Mouse (Mus musculus) left cerebral cortex, postnatal 14 days (tissue): ENCODE measurements around the gene Pls3. TPM values are rescaled to one million over a fixed set of nuclear protein-coding genes. Genes with fewer than 3 reads are reported as not detected.
"Not testable (repeated sequence)": the region's sequence is repeated elsewhere in the genome, so short reads cannot be mapped to it uniquely, and the experiment has no call there.

Experiments used
- DNase-seq, 2 experiments: peaks; one replicate each; pipeline ENCODE4 v3.0.0; 2021 to 2022; ENCODE audit warnings: low spot score in 2 of 2, mixed read lengths in 1 of 2
- intact Hi-C: fragments of 180-260 bp; cut with DNase I; formaldehyde crosslinking; loops from one replicate; pipeline ENCODE4 v1.15.1; 2025
- total RNA-seq, 2 experiments: library from RNA; stranded (reverse); gene quantifications; 2 replicates each; pipeline ENCODE4 v1.2.3; 2021

Gene Pls3
- total RNA-seq, 2 experiments from 2014 or later = 99.5 to 103 TPM

- DNase-seq = peak in 1 of 2 experiments; percentile 28
Measured at GRCm38 (mm10) chrX:75814123-75814522, 60.9 kb downstream of the Pls3 start.

GRCm38 (mm10) chrX:75796583-75796982, 78.4 kb downstream of the Pls3 start:
- peak; percentile 69 to 70 for DNase-seq
- intact Hi-C loops = loop anchor here (2.0 kb wide), 1 partner anchor 404 kb away; no protein-coding TSS in a partner anchor

More at GRCm38 (mm10) chrX:75814123-75814522, 60.9 kb downstream of the Pls3 start:
- intact Hi-C loops = loop anchor here (5.0 kb wide), 1 partner anchor 368 kb away; no protein-coding TSS in a partner anchor

GRCm38 (mm10) chrX:75779796-75780195, 95.2 kb downstream of the Pls3 start:
- DNase-seq = no peak
- intact Hi-C loops = no loop called here

DNA sequence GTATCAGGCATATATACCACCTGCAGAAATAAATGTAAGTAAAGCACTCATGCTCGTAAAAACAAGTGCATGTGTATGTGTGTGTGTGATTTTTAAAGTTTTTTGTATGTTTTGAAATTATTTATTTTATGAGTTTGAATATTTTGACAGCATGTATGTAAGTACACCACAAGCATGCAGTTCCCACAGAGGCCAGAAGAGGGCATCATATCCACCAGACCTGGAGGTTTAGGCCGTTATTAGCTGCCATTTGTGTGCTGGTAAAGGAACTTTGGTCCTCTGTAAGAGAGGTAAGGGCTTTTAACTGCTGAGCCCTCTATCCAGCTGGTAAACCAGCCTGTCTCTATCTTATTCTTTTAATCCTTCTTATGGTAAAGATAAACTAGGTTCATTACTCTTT, 97.5 kb downstream of the Pls3 start:
- DNase-seq = no peak
- intact Hi-C loops = no loop called here

DNA sequence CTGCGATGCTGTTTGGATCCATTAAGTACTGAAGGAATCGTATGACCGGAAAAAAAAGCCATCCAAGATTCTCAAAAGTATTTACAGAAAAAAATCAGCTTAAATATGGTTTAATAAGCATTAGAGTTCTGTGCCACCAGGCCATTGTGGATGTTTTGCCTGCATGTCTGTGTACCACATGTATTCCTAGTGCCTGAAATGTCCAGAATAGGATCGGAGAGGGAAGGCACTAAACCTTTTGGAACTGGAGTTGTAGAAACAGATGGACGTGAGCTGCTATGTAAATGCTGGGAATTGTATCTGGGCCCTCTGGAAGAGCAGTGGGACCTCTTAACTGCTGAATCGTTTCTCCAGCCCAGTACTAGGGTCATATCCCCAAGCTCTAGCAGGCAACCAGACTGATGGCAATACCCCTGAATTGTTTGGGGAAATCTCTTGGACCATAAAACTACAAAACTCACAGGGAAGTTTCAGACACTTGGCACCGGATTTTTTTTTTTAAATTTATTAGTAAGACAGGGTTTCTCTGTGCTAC, 110.1 kb downstream of the Pls3 start:
- no peak for DNase-seq
- intact Hi-C loops = no loop called here

DNA sequence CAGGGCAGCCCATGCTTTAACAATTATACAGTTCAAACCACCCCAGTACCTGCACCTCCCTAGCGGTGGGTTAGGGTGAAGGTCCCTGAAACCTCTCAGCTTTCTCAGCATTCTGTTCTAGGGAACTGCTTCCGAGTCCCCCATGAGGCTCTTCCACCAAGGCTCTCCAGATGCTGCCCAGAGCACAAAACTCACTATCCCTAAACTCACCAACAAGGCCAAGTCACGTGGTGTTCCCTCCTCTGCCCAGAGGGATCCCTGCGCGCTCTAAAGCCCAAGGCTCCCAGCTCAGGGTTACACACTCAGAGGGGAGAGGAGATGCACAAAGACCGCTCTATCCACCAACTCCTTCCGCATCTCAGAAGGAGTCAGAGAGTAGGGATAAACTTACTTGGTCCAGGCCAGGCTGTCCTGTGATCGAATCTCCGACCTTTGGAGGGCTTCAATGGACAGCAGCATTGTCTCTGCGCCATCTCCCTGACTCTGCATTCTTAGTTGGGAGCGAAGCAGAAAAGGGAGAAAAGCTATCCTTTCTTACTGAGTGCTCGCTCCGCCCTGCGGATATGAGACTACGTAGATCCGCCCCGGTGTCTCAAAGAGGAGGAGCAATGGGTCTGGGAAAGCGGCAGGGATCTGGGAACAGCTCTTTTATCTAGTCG, 110.7 kb downstream of the Pls3 start:
- DNase-seq = peak; percentile 46 to 68
- intact Hi-C loops = no loop called here

DNA sequence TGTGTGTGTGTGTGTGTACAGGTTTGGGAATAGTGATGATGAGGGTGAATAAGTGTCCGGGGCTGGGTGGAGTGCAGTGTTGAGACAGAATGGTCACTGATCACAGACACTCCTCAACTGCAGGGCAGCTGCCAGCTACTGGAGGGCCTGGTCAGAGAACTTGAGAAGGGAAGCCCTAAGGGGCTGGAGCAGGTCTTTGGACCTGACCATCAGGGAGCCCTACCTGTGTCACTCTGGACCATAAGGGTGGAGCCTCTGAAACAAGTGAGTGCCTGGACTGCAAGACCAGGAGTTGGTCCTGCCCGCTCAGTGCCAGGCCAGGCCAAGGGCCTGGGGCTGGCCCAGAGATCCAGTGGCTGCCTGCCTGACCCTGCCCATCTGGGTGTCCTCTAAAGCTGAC, 115.5 kb downstream of the Pls3 start:
- DNase-seq, intact Hi-C loops: not testable (repeated sequence)

- peak in 1 of 2 experiments; percentile 88 for DNase-seq
- intact Hi-C loops = not testable (repeated sequence)
Measured at GRCm38 (mm10) chrX:75759036-75759435, 115.9 kb downstream of the Pls3 start.

DNA sequence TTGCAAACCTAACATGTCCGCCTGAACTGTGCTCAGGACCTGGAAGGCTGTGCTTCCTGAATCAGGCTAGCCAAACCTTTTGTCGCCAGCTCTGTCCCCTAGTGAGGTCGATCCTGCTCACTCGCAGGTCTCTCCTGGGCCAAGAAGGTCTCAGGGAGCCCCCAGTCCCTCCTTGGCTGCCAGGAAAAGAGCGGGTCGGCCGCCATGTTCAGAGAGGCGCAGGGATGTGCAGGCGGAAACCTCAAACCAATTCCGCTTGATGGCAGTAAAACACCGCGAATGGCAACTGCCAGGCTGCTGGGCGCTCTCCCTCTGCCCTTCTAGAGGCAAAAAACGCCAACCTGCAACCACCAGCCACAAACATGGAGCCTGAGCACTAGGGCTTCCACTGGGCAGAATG, 117.0 kb downstream of the Pls3 start:
- DNase-seq = peak in 1 of 2 experiments; percentile 82
- intact Hi-C loops = not testable (repeated sequence)

- intact Hi-C loops, DNase-seq: not testable (repeated sequence)
Measured at GRCm38 (mm10) chrX:75754531-75754930, 120.5 kb downstream of the Pls3 start.

GRCm38 (mm10) chrX:75750126-75750725, 124.8 kb downstream of the Pls3 start:
- peak in 1 of 2 experiments; percentile 83 for DNase-seq
- intact Hi-C loops = not testable (repeated sequence)

DNA sequence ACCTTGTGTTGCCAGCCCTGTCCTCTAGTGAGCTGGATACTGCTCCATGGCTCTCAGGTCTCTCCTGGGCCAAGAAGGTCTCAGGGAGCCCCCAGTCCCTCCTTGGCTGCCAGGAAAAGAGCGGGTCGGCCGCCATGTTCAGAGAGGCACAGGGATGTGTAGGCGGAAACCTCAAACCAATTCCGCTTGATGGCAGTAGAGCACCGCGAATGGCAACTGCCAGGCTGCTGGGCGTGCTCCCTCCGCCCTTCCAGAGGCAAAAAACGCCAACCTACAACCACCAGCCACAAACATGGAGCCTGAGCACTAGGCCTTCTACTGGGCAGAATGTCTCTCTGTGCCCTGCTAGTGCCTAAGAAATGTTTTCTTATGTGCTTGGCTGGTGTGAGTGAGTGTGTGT, 125.7 kb downstream of the Pls3 start:
- intact Hi-C loops = not testable (repeated sequence)

GRCm38 (mm10) chrX:75744466-75744865, 130.5 kb downstream of the Pls3 start:
- intact Hi-C loops = not testable (repeated sequence)
- DNase-seq = peak in 1 of 2 experiments; percentile 91

More for the DNA sequence above, 125.7 kb downstream of the Pls3 start:
- peak in 1 of 2 experiments; percentile 90 for DNase-seq

DNA sequence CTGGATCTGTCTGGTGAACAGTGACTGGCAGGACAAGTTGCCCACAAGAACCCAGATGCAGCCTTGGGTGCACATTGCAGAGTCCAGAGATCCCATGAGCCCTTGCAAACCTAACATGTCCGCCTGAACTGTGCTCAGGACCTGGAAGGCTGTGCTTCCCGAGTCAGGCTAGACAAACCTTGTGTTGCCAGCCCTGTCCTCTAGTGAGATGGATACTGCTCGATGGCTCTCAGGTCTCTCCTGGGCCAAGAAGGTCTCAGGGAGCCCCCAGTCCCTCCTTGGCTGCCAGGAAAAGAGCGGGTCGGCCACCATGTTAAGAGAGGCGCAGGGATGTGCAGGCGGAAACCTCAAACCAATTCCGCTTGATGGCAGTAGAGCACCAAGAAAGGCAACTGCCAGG, 135.5 kb downstream of the Pls3 start:
- DNase-seq = not testable (repeated sequence)

More for the DNA sequence above, 135.5 kb downstream of the Pls3 start:
- intact Hi-C loops = not testable (repeated sequence)
